8 mouse cellular contexts compared by ENCODE assay signal in the genomic region with DNA sequence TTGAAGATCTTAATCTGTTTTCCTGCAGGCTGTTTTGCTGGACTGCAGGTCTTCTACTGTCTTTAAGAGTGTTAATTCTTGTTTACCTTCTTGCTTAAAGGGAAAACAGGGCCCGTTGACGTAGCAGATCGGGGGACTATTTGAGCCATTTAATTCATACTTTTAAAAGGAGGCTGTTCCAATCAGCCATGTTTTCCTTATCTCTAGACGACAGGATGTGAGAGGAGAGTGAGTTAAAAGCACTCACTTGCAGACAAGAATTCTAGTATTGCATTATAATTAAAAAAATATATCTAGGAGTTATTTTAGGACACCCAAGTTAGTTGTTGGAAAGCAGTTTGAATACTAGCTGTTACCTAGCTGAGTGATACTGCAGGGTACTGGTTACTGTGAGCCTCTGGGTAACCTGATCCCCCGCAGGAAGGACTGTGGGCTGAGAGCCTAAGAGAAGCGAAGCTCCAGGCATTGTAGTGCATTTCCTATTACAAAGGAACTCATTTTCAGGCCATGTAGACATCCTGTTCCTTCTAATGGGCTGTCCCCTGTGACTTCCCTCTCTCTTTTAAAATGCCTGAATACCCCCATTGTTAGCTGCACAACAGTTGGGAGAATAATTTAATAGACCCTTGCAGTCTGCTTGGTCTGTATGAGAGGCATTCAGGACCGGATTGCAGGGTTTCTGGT. TPM values are rescaled to one million over a fixed set of nuclear protein-coding genes. Genes with fewer than 3 reads are reported as not detected.
DNase-seq lines count a peak whose midpoint lies in the region; ATAC-seq and TF ChIP-seq lines count a peak whose summit lies in the region.

No protein-coding gene starts in this region.

- H3K79me3 ChIP-seq in C2C12 (ENCODE audit: low read depth) = peaks cover 46% of the 10 kb centered on the region

- H3K4me3 ChIP-seq in C2C12 (ENCODE audit: insufficient read depth, poor library complexity, severe bottlenecking) = peak overlapping the region; percentile 97
- H3K4me3 ChIP-seq in embryonic facial prominence, embryonic 15.5 days (replicated peaks) = peak overlapping the region; percentile 70
- H3K4me3 ChIP-seq in hindbrain, embryonic 15.5 days = peak overlapping the region; percentile 60
- peak overlapping the region; percentile 66 for H3K4me3 ChIP-seq in liver, embryonic 16.5 days (ENCODE audit: low read depth, low read length)
- H3K4me3 ChIP-seq in neural tube, embryonic 13.5 days = peak overlapping the region; percentile 64

- H3K79me2 ChIP-seq in C2C12 (ENCODE audit: control insufficient read depth, insufficient read depth) = peaks cover 74% of the 10 kb centered on the region

- H3ac ChIP-seq in C2C12 (ENCODE audit: control insufficient read depth, insufficient read length, low read depth) = peak overlapping the region; percentile 90

- H3K27me3 ChIP-seq in C2C12 (ENCODE audit: control insufficient read depth, insufficient read depth, insufficient read length) = no peaks in the 10 kb centered on the region
- no peaks in the 10 kb centered on the region for H3K27me3 ChIP-seq in embryonic facial prominence, embryonic 15.5 days
- no peaks in the 10 kb centered on the region for H3K27me3 ChIP-seq in hindbrain, embryonic 15.5 days
- H3K27me3 ChIP-seq in liver, embryonic 16.5 days (ENCODE audit: control insufficient read depth, insufficient read depth, low read depth, low read length) = peaks cover 39% of the 10 kb centered on the region
- peaks cover 25% of the 10 kb centered on the region; the same call in 1 of the 2 replicates for H3K27me3 ChIP-seq in neural tube, embryonic 13.5 days

- peak overlapping the region; percentile 89 for H3K4me2 ChIP-seq in embryonic facial prominence, embryonic 15.5 days (replicated peaks)
- peak overlapping the region; percentile 86 for H3K4me2 ChIP-seq in hindbrain, embryonic 15.5 days
- H3K4me2 ChIP-seq in liver, embryonic 16.5 days (ENCODE audit: low read depth, low read length) = peak overlapping the region; percentile 48
- H3K4me2 ChIP-seq in neural tube, embryonic 13.5 days = peak overlapping the region; percentile 93

- peak overlapping the region; percentile 81 for H3K9ac ChIP-seq in embryonic facial prominence, embryonic 15.5 days
- peak overlapping the region; percentile 78 for H3K9ac ChIP-seq in hindbrain, embryonic 15.5 days
- H3K9ac ChIP-seq in liver, embryonic 16.5 days (ENCODE audit: low read depth, low read length) = peak overlapping the region; percentile 69
- peak overlapping the region; percentile 86 for H3K9ac ChIP-seq in neural tube, embryonic 13.5 days

- no peak for TF ChIP-seq CTCF in C2C12 (IDR thresholded peaks at IDR 0.05; ENCODE audit: control insufficient read depth, insufficient read depth, insufficient read length)

- DNase-seq in 3T3-L1 (ENCODE audit: low read depth, low spot score) = peak; percentile 61
- no peak for DNase-seq in urinary bladder, postnatal 14 days (ENCODE audit: low spot score)
- DNase-seq in right cerebral cortex, postnatal 4 days = no peak

- 11% methylated on average over 7 of the region's 7 CpGs for WGBS in embryonic facial prominence, embryonic 15.5 days
- 4% methylated on average over 7 of the region's 7 CpGs for WGBS in hindbrain, embryonic 15.5 days
- 7% methylated on average over 7 of the region's 7 CpGs for WGBS in liver, embryonic 16.5 days (ENCODE audit: insufficient replicate concordance)
- 2% methylated on average over 7 of the region's 7 CpGs for WGBS in neural tube, embryonic 13.5 days

- no peaks in the 10 kb centered on the region for H3K9me3 ChIP-seq in embryonic facial prominence, embryonic 15.5 days (replicated peaks)
- H3K9me3 ChIP-seq in hindbrain, embryonic 15.5 days = no peaks in the 10 kb centered on the region
- H3K9me3 ChIP-seq in liver, embryonic 16.5 days (replicated peaks; ENCODE audit: control insufficient read depth, low read length) = no peaks in the 10 kb centered on the region
- H3K9me3 ChIP-seq in neural tube, embryonic 13.5 days = no peaks in the 10 kb centered on the region

- no peak for ATAC-seq in embryonic facial prominence, embryonic 15.5 days (ENCODE audit: insufficient number of reproducible peaks, low FRiP score, low TSS enrichment, low read depth)
- no peak for ATAC-seq in hindbrain, embryonic 15.5 days (ENCODE audit: low FRiP score, low read depth)
- ATAC-seq in liver, embryonic 16.5 days (ENCODE audit: low read depth) = no peak
- ATAC-seq in neural tube, embryonic 13.5 days (ENCODE audit: low read depth) = no peak

- peaks cover 46% of the 10 kb centered on the region for H3K36me3 ChIP-seq in C2C12 (ENCODE audit: control insufficient read depth, insufficient read depth)
- H3K36me3 ChIP-seq in embryonic facial prominence, embryonic 15.5 days = no peaks in the 10 kb centered on the region
- no peaks in the 10 kb centered on the region for H3K36me3 ChIP-seq in hindbrain, embryonic 15.5 days
- peaks cover 4% of the 10 kb centered on the region; the same call in 1 of the 2 replicates for H3K36me3 ChIP-seq in liver, embryonic 16.5 days (ENCODE audit: control insufficient read depth, insufficient read depth)
- H3K36me3 ChIP-seq in neural tube, embryonic 13.5 days = no peaks in the 10 kb centered on the region

- peak overlapping the region; percentile 98 for H3K27ac ChIP-seq in embryonic facial prominence, embryonic 15.5 days (replicated peaks)
- peak overlapping the region; percentile 92 for H3K27ac ChIP-seq in hindbrain, embryonic 15.5 days (replicated peaks)
- peak overlapping the region; percentile 56 for H3K27ac ChIP-seq in liver, embryonic 16.5 days (ENCODE audit: low read length)
- peak overlapping the region; percentile 94 for H3K27ac ChIP-seq in neural tube, embryonic 13.5 days (replicated peaks)

- peaks cover 47% of the 10 kb centered on the region for H3K4me1 ChIP-seq in embryonic facial prominence, embryonic 15.5 days
- peaks cover 55% of the 10 kb centered on the region for H3K4me1 ChIP-seq in hindbrain, embryonic 15.5 days (replicated peaks)
- peaks cover 12% of the 10 kb centered on the region for H3K4me1 ChIP-seq in liver, embryonic 16.5 days (ENCODE audit: control insufficient read depth, low read depth, low read length)
- H3K4me1 ChIP-seq in neural tube, embryonic 13.5 days (replicated peaks) = peaks cover 81% of the 10 kb centered on the region

TF ChIP-seq in C2C12, 6 proteins besides CTCF, POLR2A, EP300 and RAD21:
- TF ChIP-seq USF1 (IDR thresholded peaks at IDR 0.05; ENCODE audit: low read depth) (no peak), CEBPB (IDR thresholded peaks at IDR 0.05; ENCODE audit: low read depth) (no peak), FOSL1 (IDR thresholded peaks at IDR 0.05; ENCODE audit: insufficient read depth, low read length, poor library complexity, severe bottlenecking) (no peak), MAX (IDR thresholded peaks at IDR 0.05) (no peak), MYOG (IDR thresholded peaks at IDR 0.05; ENCODE audit: control insufficient read depth, extremely low read depth, insufficient read length) (no peak), MYOD1 (IDR thresholded peaks at IDR 0.05; ENCODE audit: control insufficient read depth, insufficient read length, low read depth) (no peak)
TF ChIP-seq in C2C12: peak in this region for 0.

RNA-seq across cellular contexts. Expression of gene Dusp6, which starts 2.1 kb away (rescaled TPM):
- 40.3 TPM for polyA plus RNA-seq in C2C12 (2012; fragmentation: generic; extraction: Trizol)
- polyA plus RNA-seq in embryonic facial prominence, embryonic 15.5 days (2015; fragmentation: Nextera tagmentation; extraction: Ambion mirVana) = 65.2 and 68.1 TPM in 2 replicates
- polyA plus RNA-seq in hindbrain, embryonic 15.5 days (2015; fragmentation: Nextera tagmentation; extraction: Ambion mirVana) = 25.4 and 28.9 TPM in 2 replicates
- 25.1 and 29.0 TPM in 2 replicates for polyA plus RNA-seq in liver, embryonic 16.5 days (2015; fragmentation: Nextera tagmentation; extraction: Ambion mirVana)
- polyA plus RNA-seq in neural tube, embryonic 13.5 days (2015; fragmentation: Nextera tagmentation; extraction: Ambion mirVana) = 23.4 and 29.9 TPM in 2 replicates
